Mouse (Mus musculus): Measurements from ENCODE around the gene Aldh3b1. TPM values are rescaled to one million over a fixed set of nuclear protein-coding genes. Genes with fewer than 3 reads are reported as not detected.

Gene Aldh3b1
- 81.3 and 172 TPM in 2 replicates for polyA plus RNA-seq (2015; fragmentation: Nextera tagmentation; extraction: Ambion mirVana)

DNA sequence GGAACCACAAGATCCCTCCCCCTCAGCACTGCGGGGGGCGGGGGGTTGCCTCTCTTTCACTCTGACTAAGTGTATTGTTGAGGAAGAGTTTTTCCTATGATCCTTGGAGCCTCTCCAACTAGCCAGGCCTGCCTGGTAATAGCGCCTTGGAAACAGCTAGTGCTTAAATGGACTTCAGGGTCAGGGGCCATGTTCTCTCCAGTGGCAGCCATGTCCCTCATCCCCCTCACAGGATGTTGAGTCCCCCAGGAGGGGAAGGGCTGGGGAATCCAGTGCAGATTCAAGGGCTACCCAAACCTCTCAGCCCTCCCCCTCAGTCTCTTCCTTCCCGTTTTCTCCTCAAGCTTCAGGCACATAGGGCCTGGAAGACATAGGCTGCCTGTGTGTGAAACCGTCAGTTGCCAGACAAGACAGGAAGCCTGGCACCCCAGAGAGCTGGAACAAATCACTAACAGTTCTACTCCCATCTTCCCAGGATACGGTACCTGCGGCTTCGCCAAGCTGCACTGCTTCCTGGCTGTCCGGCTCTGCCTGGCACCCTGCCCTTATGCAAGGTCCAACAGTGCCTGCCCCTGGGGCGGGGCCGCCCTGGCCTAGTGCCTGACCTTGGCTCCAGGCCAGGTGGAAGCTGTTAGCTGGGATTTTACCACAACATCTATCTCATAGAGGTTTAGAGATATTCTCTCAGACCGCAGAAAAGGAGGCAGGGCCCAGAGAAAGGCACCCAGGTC, at the start of gene Aldh3b1:
Aldh3b1 (minus strand) TSS at position 598 of the 731 bp plus-strand sequence.

DNA sequence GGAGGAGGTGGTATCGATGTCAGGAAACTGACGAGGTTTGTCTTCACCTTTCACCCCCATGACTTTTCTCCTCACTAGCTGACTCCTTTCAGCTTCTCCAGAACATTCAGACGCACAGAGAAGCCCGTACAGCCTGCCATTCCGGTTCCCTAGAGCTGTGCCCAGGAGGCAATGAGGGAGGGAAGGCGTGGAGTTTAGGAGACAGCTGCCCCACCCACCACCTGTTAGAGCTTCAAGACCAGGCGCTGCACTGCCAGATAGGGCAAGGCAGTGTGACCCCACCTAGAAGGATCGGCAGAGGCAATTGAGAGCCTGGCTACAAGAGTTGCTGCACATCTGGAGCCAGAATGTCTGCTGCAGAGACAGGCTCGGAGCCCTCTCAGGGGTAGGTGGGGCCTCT, 42.6 kb upstream of the Aldh3b1 start, which contains the start of gene Aldh3b2:
Aldh3b2 (plus strand) TSS at position 100 of the 400 bp plus-strand sequence.

DNA sequence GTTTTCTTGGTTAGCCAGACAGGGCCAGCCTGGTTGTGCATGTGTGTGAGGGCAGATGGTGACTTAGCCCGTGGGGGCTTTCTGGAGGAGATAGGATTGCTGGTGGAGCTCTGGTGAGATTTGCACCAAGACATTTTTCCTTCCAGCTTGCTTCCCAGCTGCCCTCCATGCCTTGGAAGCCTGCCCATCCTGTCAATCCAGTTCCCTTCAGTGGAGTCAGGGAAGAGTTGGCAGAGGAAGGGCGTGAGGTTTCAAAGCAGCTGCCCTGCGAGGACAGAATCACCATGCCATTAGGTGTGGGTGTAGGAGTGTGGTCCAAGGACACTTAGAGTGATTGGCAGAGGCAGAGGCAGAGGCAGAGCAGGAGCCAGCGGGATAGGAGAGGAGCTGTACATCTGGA, 28.9 kb upstream of the Aldh3b1 start, which contains the start of gene Aldh3b3:
Aldh3b3 (plus strand) TSS at position 176 of the 400 bp plus-strand sequence.

DNA sequence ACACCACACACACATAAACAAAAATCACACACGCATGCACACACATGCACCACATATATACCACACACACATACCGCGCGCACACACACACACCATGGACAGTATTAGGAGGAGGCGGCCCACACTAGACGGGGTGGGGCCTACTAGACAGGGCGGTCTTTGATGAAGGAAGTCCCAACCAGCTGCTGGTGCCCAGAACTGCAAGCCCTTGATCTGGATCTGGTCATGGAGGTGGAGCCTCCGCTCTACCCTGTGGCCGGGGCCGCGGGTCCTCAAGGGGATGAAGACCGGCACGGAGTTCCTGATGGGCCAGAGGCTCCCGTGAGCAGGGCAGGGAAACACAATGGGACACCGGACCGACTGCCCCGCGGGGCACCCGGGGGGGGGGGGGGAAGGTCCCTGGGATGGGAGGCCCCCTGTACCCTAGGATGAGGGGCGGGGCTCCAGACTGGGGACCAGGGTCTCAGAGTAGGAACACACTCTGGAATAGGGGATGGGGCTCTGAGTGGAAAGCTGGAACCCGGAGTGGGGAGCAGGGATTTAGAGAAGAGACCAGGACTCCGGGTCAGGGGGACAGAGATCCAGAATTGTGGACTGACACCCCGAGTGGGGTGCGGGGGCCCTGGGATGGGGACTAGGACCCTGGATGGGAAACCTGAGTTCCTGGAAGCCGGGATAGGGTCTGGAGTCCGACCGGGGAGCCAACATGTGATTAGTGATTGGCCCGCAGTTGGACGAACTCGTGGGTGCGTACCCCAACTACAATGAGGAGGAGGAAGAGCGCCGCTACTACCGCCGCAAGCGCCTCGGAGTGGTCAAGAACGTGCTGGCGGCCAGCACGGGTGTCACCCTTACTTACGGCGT, 5.7 kb upstream of the Aldh3b1 start, which contains the start of gene Unc93b1:
Unc93b1 (plus strand) TSS at position 155 of the 864 bp plus-strand sequence.

DNA sequence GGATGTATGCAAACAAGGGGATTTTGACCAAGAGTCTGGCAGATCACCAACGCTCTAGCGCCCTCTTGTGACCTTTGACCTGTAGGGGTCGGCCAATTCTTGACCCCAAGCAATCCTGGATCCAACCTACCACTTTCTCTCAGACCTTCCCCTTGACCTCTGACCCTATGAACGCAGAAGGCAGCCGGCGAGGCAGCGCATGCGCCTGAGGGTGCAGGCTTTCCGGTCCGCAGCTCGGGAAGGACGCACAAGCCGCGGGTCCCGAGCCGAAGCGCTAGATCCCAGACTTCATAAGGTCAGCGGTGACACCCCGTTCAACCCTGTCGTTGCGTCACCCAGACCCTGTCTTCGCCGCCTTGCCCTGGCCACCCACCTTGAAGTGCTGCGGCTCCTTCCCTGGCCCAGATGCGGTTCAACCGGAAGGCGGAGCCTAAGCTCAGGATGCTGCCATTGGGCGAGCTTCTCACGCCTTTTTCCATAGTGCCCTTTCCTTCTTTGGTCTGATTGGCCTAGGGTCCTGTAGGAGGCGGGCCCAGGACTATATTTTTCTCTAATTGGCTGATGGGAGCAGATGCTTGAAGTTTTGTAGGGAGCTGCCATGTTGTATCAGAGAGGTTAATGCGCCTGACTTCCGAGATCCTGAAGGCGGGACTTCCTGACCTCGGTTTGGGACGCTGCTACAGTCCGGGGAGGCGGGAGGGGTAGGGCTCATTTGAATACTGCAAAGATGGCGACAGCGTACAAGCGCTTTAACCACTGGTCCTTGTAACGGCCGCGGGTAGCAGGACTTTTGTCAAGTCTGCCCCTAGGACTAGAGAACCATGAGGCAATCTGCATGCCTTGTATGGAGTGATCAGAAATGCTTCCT, 17.0 kb downstream of the Aldh3b1 start, which contains the start of gene Ndufs8:
Ndufs8 (minus strand) TSS at position 438 of the 868 bp plus-strand sequence.

DNA sequence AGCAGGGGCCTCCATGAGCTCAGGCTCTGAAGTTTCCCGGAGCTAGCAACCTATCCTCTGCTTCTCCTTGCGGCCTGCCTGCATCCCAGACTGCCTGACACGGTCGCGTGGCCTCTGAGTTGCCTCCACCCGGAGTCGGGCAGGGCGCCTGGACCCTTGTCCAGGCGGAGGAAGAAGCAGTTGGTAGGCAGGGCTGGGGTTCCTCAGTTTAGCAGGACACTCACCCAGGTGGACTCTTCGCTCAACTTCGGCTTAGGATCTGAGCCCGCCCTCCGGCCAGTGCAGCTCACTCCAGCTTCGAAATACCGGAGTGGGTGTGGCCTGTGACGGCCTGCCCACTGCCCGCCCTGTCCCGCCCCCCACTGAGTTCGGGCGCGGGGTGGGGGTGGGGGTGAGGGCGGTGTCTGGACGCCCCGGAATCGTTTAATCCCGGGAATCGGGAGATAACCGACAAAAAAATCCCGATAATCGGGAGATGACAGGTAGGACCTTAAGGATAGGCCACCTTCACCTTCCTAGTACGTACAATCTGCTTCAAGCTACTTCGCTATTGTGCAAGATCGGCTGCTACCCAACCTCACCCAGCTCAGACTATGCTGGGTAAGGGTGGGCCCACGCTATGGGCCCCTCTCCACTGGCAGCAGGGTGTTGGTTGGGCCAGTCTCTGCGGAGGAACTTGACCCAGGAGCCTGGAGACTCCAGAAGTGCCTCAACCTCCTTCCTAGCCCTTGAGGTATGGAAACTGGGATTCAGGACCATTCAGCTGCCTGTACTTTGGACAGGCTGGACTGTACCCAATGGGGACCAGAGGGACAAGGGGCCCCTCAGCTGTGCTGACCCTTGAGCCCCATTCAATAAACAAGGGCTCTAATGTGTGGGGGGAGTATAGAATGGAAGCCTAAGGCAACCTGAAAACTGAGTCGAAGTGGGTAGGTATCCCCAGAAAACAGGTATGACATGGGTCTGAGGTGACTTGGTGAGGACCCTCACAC, 22.5 kb downstream of the Aldh3b1 start, which contains the start of gene Tcirg1:
Tcirg1 (minus strand) TSS at position 339 of the 992 bp plus-strand sequence.

Other genes with a start within 250 kb of the Aldh3b1 start
- 2.4 and 4.7 TPM in 2 replicates for gene Lrp5, start 243.2 kb downstream of the Aldh3b1 start, polyA plus RNA-seq (2015; fragmentation: Nextera tagmentation; extraction: Ambion mirVana)
- 20.3 and 22.3 TPM in 2 replicates for gene 1810055G02Rik, start 221.5 kb downstream of the Aldh3b1 start, polyA plus RNA-seq (2015; fragmentation: Nextera tagmentation; extraction: Ambion mirVana)
- gene Kmt5b, start 162.4 kb downstream of the Aldh3b1 start, polyA plus RNA-seq (2015; fragmentation: Nextera tagmentation; extraction: Ambion mirVana): 15.8 and 22.3 TPM in 2 replicates
- gene Chka, start 78.0 kb downstream of the Aldh3b1 start, polyA plus RNA-seq (2015; fragmentation: Nextera tagmentation; extraction: Ambion mirVana): 22.5 and 45.6 TPM in 2 replicates
- 25.1 and 40.7 TPM in 2 replicates for gene Tcirg1, start 22.7 kb downstream of the Aldh3b1 start, polyA plus RNA-seq (2015; fragmentation: Nextera tagmentation; extraction: Ambion mirVana)
- 485 and 531 TPM in 2 replicates for gene Ndufs8, start 17.0 kb downstream of the Aldh3b1 start, polyA plus RNA-seq (2015; fragmentation: Nextera tagmentation; extraction: Ambion mirVana)
- 35.9 and 57.3 TPM in 2 replicates for gene Unc93b1, start 5.4 kb upstream of the Aldh3b1 start, polyA plus RNA-seq (2015; fragmentation: Nextera tagmentation; extraction: Ambion mirVana)
- gene Aldh3b3, start 28.8 kb upstream of the Aldh3b1 start, polyA plus RNA-seq (2015; fragmentation: Nextera tagmentation; extraction: Ambion mirVana): 0.09 TPM in 1 of 2 replicates, not detected in the other
- gene Aldh3b2, start 42.5 kb upstream of the Aldh3b1 start, polyA plus RNA-seq (2015; fragmentation: Nextera tagmentation; extraction: Ambion mirVana): 0.28 and 0.51 TPM in 2 replicates
- 19.0 and 38.9 TPM in 2 replicates for gene Acy3, start 56.8 kb upstream of the Aldh3b1 start, polyA plus RNA-seq (2015; fragmentation: Nextera tagmentation; extraction: Ambion mirVana)
- not detected in 2 replicates for gene Tbx10, start 62.9 kb upstream of the Aldh3b1 start, polyA plus RNA-seq (2015; fragmentation: Nextera tagmentation; extraction: Ambion mirVana)
- 47.5 and 51.7 TPM in 2 replicates for gene Nudt8, start 70.8 kb upstream of the Aldh3b1 start, polyA plus RNA-seq (2015; fragmentation: Nextera tagmentation; extraction: Ambion mirVana)
- 0.63 and 1.1 TPM in 2 replicates for gene Gm49405, start 70.8 kb upstream of the Aldh3b1 start, polyA plus RNA-seq (2015; fragmentation: Nextera tagmentation; extraction: Ambion mirVana)
- gene Doc2g, start 73.5 kb upstream of the Aldh3b1 start, polyA plus RNA-seq (2015; fragmentation: Nextera tagmentation; extraction: Ambion mirVana): 1.3 and 1.9 TPM in 2 replicates
- 157 and 202 TPM in 2 replicates for gene Ndufv1, start 83.0 kb upstream of the Aldh3b1 start, polyA plus RNA-seq (2015; fragmentation: Nextera tagmentation; extraction: Ambion mirVana)
- gene Gstp1, start 108.2 kb upstream of the Aldh3b1 start, polyA plus RNA-seq (2015; fragmentation: Nextera tagmentation; extraction: Ambion mirVana): 407 and 489 TPM in 2 replicates
- 6.0 and 9.7 TPM in 2 replicates for gene Gstp2, start 116.2 kb upstream of the Aldh3b1 start, polyA plus RNA-seq (2015; fragmentation: Nextera tagmentation; extraction: Ambion mirVana)
- gene Gstp3, start 129.8 kb upstream of the Aldh3b1 start, polyA plus RNA-seq (2015; fragmentation: Nextera tagmentation; extraction: Ambion mirVana): 3.0 and 3.5 TPM in 2 replicates
- not detected in 2 replicates for gene Cabp2, start 151.8 kb upstream of the Aldh3b1 start, polyA plus RNA-seq (2015; fragmentation: Nextera tagmentation; extraction: Ambion mirVana)
- gene Cdk2ap2, start 167.4 kb upstream of the Aldh3b1 start, polyA plus RNA-seq (2015; fragmentation: Nextera tagmentation; extraction: Ambion mirVana): 66.6 and 102 TPM in 2 replicates
- 12.9 and 14.0 TPM in 2 replicates for gene Pitpnm1, start 170.2 kb upstream of the Aldh3b1 start, polyA plus RNA-seq (2015; fragmentation: Nextera tagmentation; extraction: Ambion mirVana)
- 78.0 and 102 TPM in 2 replicates for gene Aip, start 196.1 kb upstream of the Aldh3b1 start, polyA plus RNA-seq (2015; fragmentation: Nextera tagmentation; extraction: Ambion mirVana)
- gene Gpr152, start 210.0 kb upstream of the Aldh3b1 start, polyA plus RNA-seq (2015; fragmentation: Nextera tagmentation; extraction: Ambion mirVana): not detected in 2 replicates
- gene Cabp4, start 214.2 kb upstream of the Aldh3b1 start, polyA plus RNA-seq (2015; fragmentation: Nextera tagmentation; extraction: Ambion mirVana): 0.03 and 0.06 TPM in 2 replicates
- gene Coro1b, start 218.8 kb upstream of the Aldh3b1 start, polyA plus RNA-seq (2015; fragmentation: Nextera tagmentation; extraction: Ambion mirVana): 169 and 210 TPM in 2 replicates
- gene Ptprcap, start 223.8 kb upstream of the Aldh3b1 start, polyA plus RNA-seq (2015; fragmentation: Nextera tagmentation; extraction: Ambion mirVana): 2.5 and 4.9 TPM in 2 replicates
- 30.3 and 45.3 TPM in 2 replicates for gene Rps6kb2, start 233.5 kb upstream of the Aldh3b1 start, polyA plus RNA-seq (2015; fragmentation: Nextera tagmentation; extraction: Ambion mirVana)
- 3.3 and 4.0 TPM in 2 replicates for gene Carns1, start 245.7 kb upstream of the Aldh3b1 start, polyA plus RNA-seq (2015; fragmentation: Nextera tagmentation; extraction: Ambion mirVana)

All from adrenal gland, postnatal 0 days (tissue).